ENCODE assay signal across 13 mouse cellular contexts in the genomic region with DNA sequence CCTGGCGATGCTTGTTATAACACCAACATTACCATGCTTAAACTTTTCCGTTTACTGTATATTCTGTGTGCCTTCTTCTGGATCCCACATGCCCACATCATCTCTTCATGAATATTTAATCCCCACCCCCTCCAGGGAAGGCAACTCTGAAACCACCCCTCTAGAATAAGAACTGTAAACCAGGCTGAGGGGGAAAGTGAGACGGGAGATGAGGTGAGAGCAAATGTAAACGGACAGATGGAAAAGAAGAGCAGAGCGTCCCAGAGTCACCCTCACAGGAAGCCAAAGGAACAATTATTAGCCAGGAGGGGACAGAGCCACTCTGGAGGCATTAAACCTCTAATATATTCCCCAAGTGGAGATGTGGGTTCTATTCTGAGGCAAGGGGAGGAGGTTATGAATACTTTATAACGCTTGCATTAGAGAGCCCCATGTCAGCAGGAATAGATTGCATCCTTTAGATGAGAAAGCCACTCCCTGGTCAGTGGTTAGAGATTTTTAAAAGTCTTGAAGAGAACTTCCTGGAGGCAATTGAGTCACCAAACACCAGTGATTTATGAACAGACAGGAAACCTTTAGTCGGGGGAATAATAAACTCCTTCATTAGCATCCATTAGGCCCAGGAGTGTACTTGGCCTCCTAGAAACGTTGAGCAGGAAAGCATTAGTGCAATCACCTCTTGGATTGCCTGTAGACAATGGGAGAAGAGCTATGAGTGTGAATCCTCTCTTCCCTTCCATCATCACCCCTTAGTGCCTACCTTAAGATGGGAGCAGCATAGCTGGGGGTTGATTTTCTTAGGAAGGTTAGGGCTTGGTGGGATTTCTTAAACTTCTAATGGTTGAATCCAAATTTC.
"Had no signal": no experiment of that assay in that cellular context is flagged by ENCODE, and none has a peak within 500 bp of the region (broad histone marks: within the 10 kb centered on the region; RNA-seq: fewer than 3 reads in every experiment).

No protein-coding gene starts in this region.

- H3K9me3 ChIP-seq: liver, embryonic 13.5 days; midbrain, embryonic 12.5 days; midbrain, embryonic 15.5 days had no signal

- H3K4me3 ChIP-seq: left cerebral cortex, adult 2 months; liver, embryonic 13.5 days; midbrain, embryonic 12.5 days; midbrain, embryonic 15.5 days had no signal

- H3K36me3 ChIP-seq: liver, embryonic 13.5 days; midbrain, embryonic 12.5 days; midbrain, embryonic 15.5 days had no signal

- DNase-seq: kidney, adult 2 months; kidney, postnatal 10 days; kidney, postnatal 36 days; layer of hippocampus, postnatal 36 days; liver, embryonic 13.5 days; lung, adult 2 months; lung, postnatal 14 days; lung, postnatal 4 days; thymus, adult 18-20 months; thymus, postnatal 36 days had no signal

- H3K9ac ChIP-seq: liver, embryonic 13.5 days; midbrain, embryonic 12.5 days; midbrain, embryonic 15.5 days had no signal

- H3K4me1 ChIP-seq: liver, embryonic 13.5 days; midbrain, embryonic 12.5 days; midbrain, embryonic 15.5 days had no signal

- H3K27ac ChIP-seq: left cerebral cortex, adult 2 months; liver, embryonic 13.5 days; midbrain, embryonic 12.5 days; midbrain, embryonic 15.5 days had no signal

- H3K4me2 ChIP-seq: liver, embryonic 13.5 days; midbrain, embryonic 12.5 days; midbrain, embryonic 15.5 days had no signal

- H3K27me3 ChIP-seq: liver, embryonic 13.5 days; midbrain, embryonic 12.5 days; midbrain, embryonic 15.5 days had no signal

- ATAC-seq: midbrain, embryonic 15.5 days had no signal
